Mouse (Mus musculus) heart, adult 2 months (tissue): ENCODE measurements around the gene Ccdc15. TPM values are rescaled to one million over a fixed set of nuclear protein-coding genes. Genes with fewer than 3 reads are reported as not detected.
A peak's percentile ranks its signal among the peaks of the same experiment; 100 is the strongest.

Experiments used
- DNase-seq, 2 experiments: peaks; one replicate each; pipeline ENCODE4 v3.0.0; 2021
- H3K27ac ChIP-seq: fragments of 200-600 bp; 2 replicates; pipeline ENCODE4 v1.8.1; 2022
- H3K27me3 ChIP-seq: fragments of 200-500 bp; 2 replicates; pipeline ENCODE4 v1.6.1; 2012; ENCODE audit warnings: mild to moderate bottlenecking, low read length, inconsistent platforms, mixed read lengths; ENCODE audit not compliant: control insufficient read depth, insufficient read depth
- H3K36me3 ChIP-seq: fragments of 200-500 bp; 2 replicates; pipeline ENCODE4 v1.6.1; 2012; ENCODE audit warnings: low read length, inconsistent platforms; ENCODE audit not compliant: control insufficient read depth, insufficient read depth
- H3K4me1 ChIP-seq: fragments of 200-500 bp; 2 replicates; pipeline ENCODE4 v1.6.1; 2011; ENCODE audit warnings: low read length; ENCODE audit not compliant: control insufficient read depth, insufficient read depth
- H3K4me3 ChIP-seq: fragments of 200-600 bp; 2 replicates; pipeline ENCODE4 v1.8.1; 2022
- H3K79me2 ChIP-seq: fragments of 200-500 bp; replicated peaks from 2 replicates; pipeline ENCODE4 v1.6.1; 2012; ENCODE audit warnings: mild to moderate bottlenecking, inconsistent platforms, low read length, moderate library complexity, mixed read lengths; ENCODE audit not compliant: control insufficient read depth, insufficient read depth
- H3K9ac ChIP-seq: fragments of 200-500 bp; 2 replicates; pipeline ENCODE4 v1.6.1; 2012; ENCODE audit warnings: low read depth, mild to moderate bottlenecking, control low read depth, inconsistent platforms, low read length, mixed read lengths
- CTCF ChIP-seq: fragments of 200-600 bp; IDR thresholded peaks from 2 replicates; pipeline ENCODE4 v1.8.1; 2022; ENCODE audit warnings: antibody characterized with exemption, mild to moderate bottlenecking, moderate library complexity
- EP300 ChIP-seq: fragments of 200-500 bp; IDR thresholded peaks from 2 replicates; pipeline ENCODE4 v1.6.1; 2011; ENCODE audit warnings: low read depth, low read length, control low read depth; ENCODE audit not compliant: insufficient read depth
- POLR2A ChIP-seq: fragments of 200-500 bp; IDR thresholded peaks from 2 replicates; pipeline ENCODE4 v1.6.1; 2011; ENCODE audit warnings: mild to moderate bottlenecking, low read depth, low read length, control low read depth; ENCODE audit not compliant: insufficient read depth
- WGBS: fragments of 180-500 bp; shearing (Covaris S2); methylation state at CpG from one replicate; pipeline ENCODE4 v1.1.7; 2018; 5-methylcytosine and 5-hydroxymethylcytosine counted together
- intact Hi-C: fragments of 180-260 bp; cut with DNase I; formaldehyde crosslinking; loops from one replicate; pipeline ENCODE4 v1.15.1; 2025
- polyA plus RNA-seq: library from polyadenylated mRNA; depleted of rRNA; stranded (reverse); fragments of >200 nt; gene quantifications from 2 replicates; pipeline ENCODE4 v1.2.3, GENCODE M21; 2012
- total RNA-seq, 2 experiments: library from RNA; stranded (reverse); gene quantifications; 2 replicates each; pipeline ENCODE4 v1.2.3; 2021

The Ccdc15 gene
- total and polyA plus RNA-seq, 3 experiments: 0.53 to 2.0 (median 1.7) TPM

DNA sequence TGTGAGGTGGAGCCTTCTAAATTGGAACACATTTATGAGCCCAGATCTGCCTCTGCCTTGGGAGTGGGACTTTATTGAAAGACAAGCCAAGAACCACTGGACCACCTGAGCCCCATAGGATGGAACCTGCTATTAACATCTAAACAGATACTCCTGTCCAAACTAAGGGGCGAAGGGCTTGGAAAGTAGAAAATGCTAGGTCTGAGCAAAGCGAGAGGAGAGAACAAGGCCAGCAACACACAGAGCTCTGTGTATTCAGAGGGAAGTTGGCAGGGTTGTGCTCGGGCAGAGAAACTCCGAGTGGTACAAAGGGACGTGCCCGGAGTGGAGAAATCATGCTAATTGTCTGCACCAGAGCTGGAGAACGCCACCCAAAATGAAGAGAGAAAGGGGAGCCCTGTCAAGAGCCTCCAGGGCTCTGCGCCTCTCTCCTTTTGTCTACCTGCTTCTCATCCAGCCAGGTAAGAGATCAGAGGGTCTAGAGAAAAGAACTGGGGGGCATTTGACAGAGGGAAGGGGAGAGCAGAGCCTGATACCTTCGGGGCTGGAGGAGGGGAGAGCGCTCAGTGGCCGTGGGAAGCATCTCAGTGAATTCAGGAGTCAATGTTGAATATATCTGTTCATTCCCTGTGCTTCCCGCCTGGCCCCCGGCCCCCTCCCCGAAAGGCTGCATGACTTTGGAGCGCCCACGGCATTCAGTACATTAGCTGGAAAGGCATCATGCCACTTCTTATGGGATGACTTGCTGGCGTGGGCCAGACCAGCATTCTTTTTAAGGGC lies 19.3 kb upstream of the Ccdc15 start, which contains the start of gene Hepacam:
Hepacam (plus strand) TSS at position 51 of the 780 bp plus-strand sequence.
- H3K4me1 ChIP-seq: no peaks in the 10 kb centered on the region; the same call in none of the 2 replicates
- WGBS: 85% methylated on average over 17 of the region's 17 CpGs
- H3K27me3 ChIP-seq: no peaks in the 10 kb centered on the region
- peak within 1 kb of the TSS; percentile 93 for H3K27ac ChIP-seq
- no peak within 1 kb of the TSS for H3K9ac ChIP-seq
- H3K36me3 ChIP-seq: peaks cover 2% of the 10 kb centered on the region; the same call in 1 of the 2 replicates
- TF ChIP-seq EP300 (no peak), POLR2A (no peak), CTCF (no peak)
- H3K4me3 ChIP-seq: no peak within 1 kb of the TSS
- no peak for DNase-seq
- no peaks in the 10 kb centered on the region for H3K79me2 ChIP-seq
- intact Hi-C loops: loop anchor here (1.0 kb wide), 1 partner anchor 33 kb away; no protein-coding TSS in a partner anchor

DNA sequence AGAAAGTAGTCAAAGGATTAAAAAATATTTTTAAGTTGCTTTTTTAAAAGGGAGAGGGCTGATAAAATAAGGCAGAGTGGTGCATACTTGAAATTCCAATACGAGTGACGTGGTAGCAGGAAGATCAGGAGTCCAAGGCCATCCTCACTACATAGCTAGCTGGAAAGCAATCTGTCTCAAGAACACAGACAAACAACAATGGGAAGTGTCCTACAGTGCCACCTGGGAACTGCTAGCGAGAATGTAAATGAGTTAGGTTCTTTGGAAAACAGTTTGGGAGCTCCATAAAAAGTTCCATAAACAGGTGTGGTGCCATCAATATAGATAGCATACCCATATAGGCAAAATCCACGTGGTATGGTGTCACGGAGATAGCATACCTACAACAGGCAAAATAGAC lies 17.5 kb upstream of the Ccdc15 start:
- DNase-seq: no peak
- Histone ChIP-seq H3K9ac (no peak overlapping the region), H3K27ac (no peak overlapping the region), H3K4me1 (no peaks in the 10 kb centered on the region; the same call in none of the 2 replicates), H3K4me3 (no peak overlapping the region), H3K79me2 (no peaks in the 10 kb centered on the region), H3K36me3 (peaks cover 2% of the 10 kb centered on the region; the same call in 1 of the 2 replicates), H3K27me3 (no peaks in the 10 kb centered on the region)
- TF ChIP-seq POLR2A (no peak), CTCF (0 out of 2 replicates have a peak, but pooled peaks have one; percentile 19)
- intact Hi-C loops: no loop called here
- 36% methylated on average over 5 of the region's 5 CpGs for WGBS

DNA sequence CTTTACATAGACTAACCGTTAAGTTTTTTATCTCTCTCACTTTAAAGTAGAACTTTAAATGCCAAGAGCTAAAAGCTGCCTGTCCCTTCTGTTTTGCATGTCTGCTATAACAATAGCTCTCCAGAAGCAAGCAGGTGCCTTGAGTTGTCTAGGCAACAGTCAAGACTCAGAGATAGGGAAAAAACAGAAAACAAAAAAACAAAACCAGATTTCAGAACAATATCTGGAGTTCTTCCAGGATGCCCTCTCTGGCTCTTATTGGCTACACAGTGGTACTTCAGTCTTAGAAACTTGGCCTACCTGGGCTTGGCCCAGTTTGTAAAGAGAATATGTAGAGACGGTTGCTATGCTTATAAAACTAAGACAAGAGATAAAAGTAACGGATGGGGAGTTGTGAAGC lies 16.2 kb upstream of the Ccdc15 start:
- 35% methylated on average over 3 of the region's 3 CpGs for WGBS
- Histone ChIP-seq H3K27ac (no peak overlapping the region), H3K79me2 (no peaks in the 10 kb centered on the region), H3K27me3 (no peaks in the 10 kb centered on the region), H3K4me3 (no peak overlapping the region), H3K36me3 (peaks cover 2% of the 10 kb centered on the region; the same call in 1 of the 2 replicates), H3K4me1 (no peaks in the 10 kb centered on the region; the same call in none of the 2 replicates), H3K9ac (no peak overlapping the region)
- TF ChIP-seq POLR2A (no peak), EP300 (no peak), CTCF (no peak)
- DNase-seq: no peak
- intact Hi-C loops: no loop called here

DNA sequence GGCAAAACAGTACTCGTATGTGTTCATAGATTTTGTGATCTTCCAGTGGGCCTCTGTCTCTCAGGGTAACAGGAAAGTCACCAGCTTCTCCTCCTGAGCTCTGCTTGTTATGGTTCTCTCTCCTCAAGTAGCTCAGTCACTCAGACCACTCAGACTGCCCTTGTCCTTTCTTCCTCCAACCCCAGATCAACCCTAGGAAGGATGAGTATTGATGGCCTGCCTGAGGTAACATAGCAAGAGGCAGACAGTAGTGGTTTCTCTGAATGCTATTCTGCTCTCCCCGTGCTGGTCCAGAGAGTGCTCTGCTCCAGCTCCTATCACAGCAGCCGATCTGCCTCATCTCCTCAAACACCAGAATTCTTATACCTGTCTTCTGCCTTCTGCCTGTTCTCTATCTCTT lies 15.3 kb upstream of the Ccdc15 start:
- no peak overlapping the region for H3K9ac ChIP-seq
- H3K27me3 ChIP-seq: no peaks in the 10 kb centered on the region
- H3K79me2 ChIP-seq: no peaks in the 10 kb centered on the region
- no peaks in the 10 kb centered on the region for H3K36me3 ChIP-seq
- no peaks in the 10 kb centered on the region; the same call in 1 of the 2 replicates for H3K4me1 ChIP-seq
- no peak for DNase-seq
- TF ChIP-seq CTCF (no peak), EP300 (no peak), POLR2A (no peak)
- WGBS: 70% methylated on average over 3 of the region's 3 CpGs
- intact Hi-C loops: no loop called here
- no peak overlapping the region for H3K4me3 ChIP-seq
- H3K27ac ChIP-seq: no peak overlapping the region

DNA sequence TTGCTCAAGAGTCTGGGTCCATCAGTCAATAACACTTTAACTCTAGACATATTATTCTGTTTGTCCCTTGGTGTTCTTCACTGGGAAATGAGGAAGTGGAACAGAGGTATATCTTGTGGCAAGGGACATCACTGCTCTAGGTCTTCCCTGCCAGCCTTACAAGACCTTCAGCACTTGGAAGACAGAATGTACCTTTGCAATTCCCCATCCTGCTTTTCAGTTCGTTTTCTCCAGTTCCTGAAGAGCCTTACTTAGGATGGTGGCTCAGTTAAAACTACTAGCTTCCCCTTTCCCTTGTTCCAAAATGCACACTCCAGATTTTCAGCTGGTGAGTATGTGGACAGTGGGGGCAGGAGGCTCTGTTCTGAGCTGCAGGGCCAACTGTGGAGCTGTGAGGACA lies 14.6 kb upstream of the Ccdc15 start:
- H3K27me3 ChIP-seq: no peaks in the 10 kb centered on the region
- intact Hi-C loops: no loop called here
- no peak for TF ChIP-seq EP300
- TF ChIP-seq CTCF: no peak
- TF ChIP-seq POLR2A: no peak
- no peaks in the 10 kb centered on the region for H3K36me3 ChIP-seq
- H3K79me2 ChIP-seq: no peaks in the 10 kb centered on the region
- no peaks in the 10 kb centered on the region; the same call in 1 of the 2 replicates for H3K4me1 ChIP-seq
- DNase-seq: no peak
- no peak overlapping the region for H3K4me3 ChIP-seq
- H3K27ac ChIP-seq: no peak overlapping the region
- 48% methylated on average over 1 of the region's 1 CpGs for WGBS
- no peak overlapping the region for H3K9ac ChIP-seq

DNA sequence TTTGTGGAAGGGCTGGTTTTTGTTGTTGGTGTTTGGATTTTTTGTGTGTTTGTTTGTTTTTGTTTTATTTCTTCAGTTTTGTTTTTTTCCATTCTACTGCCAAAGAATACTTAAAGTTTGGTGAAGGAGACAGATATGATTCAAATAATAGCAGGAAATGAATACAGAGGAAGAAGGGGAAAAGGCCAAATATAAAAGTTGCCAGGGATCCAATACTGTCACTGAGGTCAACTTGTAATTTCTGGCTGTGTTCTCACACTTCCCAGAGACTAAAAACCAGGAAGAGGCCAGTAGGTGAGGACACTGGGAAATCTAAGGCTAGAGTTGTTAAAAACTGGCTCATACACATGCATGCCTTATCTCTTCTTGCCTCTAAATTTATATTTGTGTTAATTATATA lies 13.9 kb upstream of the Ccdc15 start:
- no peaks in the 10 kb centered on the region for H3K36me3 ChIP-seq
- no peaks in the 10 kb centered on the region for H3K4me1 ChIP-seq
- no peaks in the 10 kb centered on the region for H3K79me2 ChIP-seq
- H3K27ac ChIP-seq: no peak overlapping the region
- no peak for TF ChIP-seq POLR2A
- no peak for TF ChIP-seq EP300
- TF ChIP-seq CTCF: no peak
- H3K9ac ChIP-seq: no peak overlapping the region
- no peak for DNase-seq
- no peaks in the 10 kb centered on the region for H3K27me3 ChIP-seq
- intact Hi-C loops: no loop called here
- H3K4me3 ChIP-seq: no peak overlapping the region
